Mouse (Mus musculus) retina, embryonic 14.5 days (tissue): ENCODE data around the gene Dedd2.

Experiments
- DNase-seq: peaks from one replicate; pipeline ENCODE4 v3.0.0-alpha.2; 2015; ENCODE audit warnings: low spot score

The Dedd2 gene

DNA sequence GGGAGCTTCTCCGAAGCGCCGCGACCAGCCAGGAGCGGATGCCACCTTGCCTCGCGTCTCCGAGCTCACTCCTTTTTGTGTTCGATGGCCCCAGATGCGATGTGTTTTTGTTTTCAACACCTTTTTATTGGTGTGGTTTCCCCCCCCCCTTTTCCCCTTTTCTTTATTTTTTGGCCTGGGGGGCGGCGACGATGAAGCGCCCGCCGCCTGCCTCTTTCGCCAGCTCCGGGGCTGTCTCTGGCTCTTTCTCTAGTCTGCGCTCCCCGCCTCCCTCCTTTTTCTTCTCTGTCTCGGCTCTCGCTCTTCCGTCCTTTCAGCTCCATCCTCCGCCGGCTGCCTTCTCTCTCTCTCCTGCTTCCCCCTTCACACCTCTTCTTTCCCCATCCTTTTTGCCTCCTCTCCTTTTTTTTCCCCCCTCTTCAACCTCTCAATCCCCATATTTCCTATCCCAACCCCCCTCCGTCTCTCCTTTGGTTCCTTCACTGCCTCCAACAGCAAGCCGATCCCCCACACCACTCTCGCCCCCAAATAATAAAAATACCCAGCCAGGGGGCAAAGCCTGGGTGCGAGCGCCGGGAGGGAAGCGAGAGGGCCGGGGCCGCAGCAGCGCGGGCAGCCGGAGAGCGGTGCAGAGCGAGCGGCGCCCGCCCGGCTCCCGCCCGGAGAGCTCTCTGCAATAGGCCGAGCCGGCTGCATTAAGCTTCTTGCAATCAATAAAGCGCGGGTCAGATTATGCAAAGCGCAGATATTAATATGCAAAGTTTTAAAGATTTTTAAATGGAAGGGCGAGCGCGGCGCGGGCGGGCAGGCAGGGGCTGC, 41.4 kb downstream of the Dedd2 start:
- peak; percentile 48 for DNase-seq

DNA sequence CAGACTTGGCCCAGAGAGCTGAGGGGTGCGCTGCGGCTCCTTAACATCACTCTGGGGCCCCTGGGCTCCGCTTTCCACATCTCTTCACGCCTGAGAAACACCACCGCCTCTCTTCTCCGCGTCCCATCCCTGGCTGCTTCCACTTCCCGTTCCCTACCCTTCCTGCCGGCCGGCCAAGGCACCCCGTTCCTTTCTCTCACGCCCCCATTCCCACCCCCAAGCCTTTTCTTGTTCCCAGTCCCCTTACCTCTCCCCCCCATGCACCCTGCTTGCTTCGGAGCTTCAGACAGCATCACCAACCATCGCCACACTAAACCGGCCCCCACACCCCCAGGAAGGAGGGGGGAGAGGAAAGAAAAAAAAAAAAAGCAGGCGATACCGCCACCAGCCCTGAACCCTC, 42.1 kb downstream of the Dedd2 start:
- DNase-seq = peak; percentile 41

DNA sequence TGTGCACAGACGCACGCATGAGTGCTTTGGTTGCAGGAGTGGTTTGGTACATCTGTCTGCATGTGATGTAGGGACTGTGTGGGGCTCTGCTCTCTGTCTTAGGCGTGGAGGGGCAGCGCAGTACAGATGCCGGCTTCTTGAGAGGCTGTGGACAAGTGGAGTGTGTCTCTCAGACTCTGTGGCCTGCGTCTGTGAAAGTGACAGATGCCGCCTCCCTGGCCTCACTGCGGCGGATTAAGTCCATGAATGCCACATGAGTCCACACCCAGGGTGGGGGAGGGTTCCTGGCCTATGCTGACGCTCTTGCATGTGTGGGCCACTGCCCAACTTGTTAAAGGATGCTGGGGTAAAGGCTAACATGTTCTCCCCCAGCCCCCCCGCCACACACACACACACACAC, 46.1 kb downstream of the Dedd2 start:
- DNase-seq = peak; percentile 74

DNA sequence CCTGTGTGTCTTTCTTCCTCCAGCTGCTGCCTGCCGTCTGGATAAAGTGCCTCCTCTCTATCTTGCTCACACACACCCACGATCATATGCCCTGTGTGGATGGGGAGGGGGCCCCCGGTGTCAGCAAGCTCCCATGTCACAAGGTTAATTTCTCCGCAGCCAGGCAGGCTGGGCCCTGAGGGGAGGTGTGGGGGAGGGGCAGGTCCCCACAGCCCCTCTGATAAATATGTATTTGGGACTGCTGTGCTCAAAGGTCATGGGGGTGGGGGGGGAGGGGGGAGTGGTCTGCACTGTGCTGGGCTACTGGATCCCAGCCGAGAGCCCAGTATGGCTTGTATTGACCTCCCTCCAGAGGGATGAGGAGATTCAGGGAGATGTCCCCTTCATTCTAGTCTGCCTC, 47.7 kb downstream of the Dedd2 start:
- DNase-seq = peak; percentile 49

DNA sequence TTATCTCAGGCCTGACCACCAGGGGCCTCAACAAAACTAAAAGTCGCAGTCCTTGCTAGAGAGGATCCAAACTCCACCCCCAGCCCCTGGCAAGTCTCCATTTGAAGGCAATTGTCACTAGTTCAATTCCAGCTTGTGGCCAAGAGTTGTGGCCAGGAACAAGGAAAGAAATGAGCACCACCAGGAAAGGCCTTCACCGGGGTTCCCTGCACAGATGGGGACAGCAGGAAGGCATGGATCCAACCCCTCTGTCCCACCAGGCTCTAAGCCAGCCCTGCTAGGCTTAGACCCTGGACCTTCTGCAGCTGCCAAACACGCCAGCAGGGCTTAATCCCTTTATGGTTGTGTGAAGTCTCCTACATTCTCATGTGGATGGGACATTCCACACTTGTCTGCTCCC, 49.8 kb downstream of the Dedd2 start:
- DNase-seq = no peak

DNA sequence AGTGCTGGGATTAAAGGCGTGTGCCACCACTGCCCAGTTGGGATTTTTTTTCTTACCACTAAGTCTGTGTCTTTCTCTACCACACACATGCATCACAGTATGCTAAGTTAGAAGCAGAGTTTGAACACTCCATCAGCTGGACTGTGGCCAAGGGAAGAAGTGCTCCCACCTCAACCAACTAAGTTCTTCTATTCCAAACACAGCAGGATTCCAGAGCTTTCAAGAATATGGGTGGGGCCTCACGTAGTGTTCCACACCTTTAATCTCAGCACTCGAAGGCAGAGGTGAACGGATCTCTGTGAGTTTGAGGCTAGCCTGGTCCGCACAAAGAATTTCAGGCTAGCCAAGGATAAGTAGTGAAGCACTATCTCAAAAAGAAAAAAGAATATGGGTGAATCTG, 54.3 kb downstream of the Dedd2 start:
- DNase-seq = no peak

DNA sequence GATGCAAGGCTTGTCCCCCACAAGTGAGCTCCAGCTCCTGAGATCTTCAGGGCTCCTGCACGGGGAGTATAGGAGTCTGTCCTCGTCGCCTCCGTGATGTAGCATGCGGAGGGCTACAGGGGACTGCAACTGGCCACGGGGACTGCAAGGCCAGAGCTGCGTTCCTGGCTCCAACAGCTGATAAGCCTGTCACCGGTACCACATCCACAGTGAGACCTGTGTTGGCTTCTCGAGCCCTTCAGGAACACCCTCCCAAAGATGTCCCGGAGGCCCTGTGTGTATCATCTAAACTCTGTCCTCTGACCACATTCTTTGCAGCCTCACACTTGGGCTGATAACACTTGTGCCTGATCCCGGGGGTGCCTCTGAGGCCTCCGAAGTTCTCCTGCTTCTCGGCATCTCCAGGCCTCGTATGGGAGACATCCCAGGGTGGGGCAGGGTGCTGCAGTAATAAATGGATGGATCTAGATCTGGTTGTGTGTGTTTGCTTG, 64.2 kb downstream of the Dedd2 start:
- no peak for DNase-seq

DNA sequence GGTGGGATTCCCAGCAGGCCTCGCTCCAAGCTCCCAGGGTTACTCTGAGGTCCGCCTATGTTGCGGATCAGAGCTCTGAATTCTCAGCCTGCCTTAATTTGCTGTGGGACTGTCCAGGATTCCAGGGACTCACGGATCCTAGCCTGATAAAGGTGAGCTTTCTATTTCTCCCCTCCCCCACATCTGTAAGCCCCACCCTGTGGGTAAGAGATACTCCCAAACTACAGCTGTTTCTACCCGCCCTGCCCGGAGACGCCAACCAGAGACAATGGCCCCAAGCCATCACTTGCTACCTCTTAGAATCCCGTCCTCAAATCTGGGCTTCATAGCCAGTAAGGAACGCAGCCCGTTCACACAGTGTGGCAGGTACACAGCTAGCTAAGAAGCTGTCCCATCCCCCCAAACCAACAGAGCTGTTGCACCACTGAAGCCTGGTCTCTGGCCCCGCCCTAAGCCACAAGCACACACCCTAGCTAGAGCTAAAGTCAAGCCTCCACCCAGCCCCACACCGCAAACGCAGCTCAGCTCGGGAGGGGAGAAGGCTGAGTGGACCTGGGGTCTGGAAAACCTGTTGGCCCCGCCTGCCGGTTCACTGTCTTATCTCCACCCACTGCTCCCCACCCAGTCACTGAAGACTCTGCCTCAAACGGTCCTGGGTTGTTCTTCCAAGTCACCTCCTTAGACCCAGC, 64.8 kb downstream of the Dedd2 start:
- DNase-seq = no peak

DNA sequence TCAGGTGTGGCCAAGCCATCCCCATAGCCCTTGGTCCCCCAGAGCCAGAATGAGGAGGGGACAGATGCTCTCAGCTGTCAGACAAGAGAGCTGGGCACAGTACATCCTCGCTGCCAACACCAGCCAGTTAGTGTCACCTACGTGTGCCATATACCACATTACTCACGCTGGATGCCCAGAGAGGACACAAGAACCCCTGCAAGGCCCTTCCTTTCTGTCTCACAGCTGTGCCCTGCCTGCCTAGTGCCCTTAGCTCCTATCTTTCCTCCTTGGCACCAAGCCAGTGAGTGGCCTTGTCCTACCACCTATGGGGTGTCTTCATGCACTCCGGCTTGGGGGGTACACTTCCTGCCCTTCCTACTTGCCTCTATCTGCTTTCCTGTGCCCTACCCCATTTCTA, 65.8 kb downstream of the Dedd2 start:
- DNase-seq = no peak

DNA sequence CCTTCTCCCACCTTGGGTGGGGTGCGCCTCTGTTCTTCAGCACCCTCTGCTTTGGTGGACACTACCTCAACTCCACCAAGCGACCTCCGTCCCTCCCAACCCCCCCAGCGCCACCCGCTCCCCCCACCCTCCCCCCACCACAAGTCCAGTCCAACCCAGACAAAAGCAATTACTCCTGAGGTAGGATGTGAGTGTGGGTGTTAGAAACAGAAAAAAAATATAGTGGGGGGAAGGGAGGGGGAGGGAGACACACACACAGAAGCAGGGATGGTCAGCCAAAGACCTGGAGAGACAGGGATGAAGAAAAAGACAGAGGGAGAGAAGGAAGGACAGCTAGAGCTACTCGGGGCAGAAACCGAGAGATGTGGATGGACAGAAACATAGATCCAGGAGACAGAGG, 66.6 kb downstream of the Dedd2 start:
- no peak for DNase-seq

DNA sequence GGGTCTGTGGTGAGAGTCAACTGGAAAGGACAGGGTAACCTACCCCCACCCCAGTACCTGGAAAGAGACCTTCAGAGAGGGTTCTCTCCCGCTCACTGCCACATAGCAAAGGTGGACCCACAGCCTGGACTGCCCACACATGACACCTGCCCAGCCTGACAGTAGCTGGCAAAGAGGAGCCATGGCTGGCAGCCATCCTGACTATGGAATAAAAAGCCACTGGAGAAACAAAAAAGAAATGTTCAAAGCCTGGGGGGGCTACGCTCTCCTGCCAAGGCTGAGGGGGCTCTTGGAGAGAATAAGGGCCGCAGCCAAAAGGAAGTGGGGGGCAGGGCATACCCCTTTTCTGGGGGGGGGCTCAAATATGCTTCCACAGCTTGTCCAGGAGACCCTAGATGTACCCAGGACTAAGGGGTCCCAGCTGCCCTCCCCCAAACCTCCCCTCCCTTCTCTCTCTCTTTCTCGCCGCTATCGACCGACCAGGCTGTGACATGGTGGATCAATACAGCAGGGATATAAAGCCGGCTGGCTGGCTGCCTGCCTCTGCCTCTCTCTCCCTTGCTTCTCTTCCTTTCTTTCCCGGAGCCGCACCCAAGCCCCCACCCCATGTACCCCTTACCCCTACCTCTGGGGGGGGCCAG, 68.4 kb downstream of the Dedd2 start:
- peak; percentile 63 for DNase-seq

DNA sequence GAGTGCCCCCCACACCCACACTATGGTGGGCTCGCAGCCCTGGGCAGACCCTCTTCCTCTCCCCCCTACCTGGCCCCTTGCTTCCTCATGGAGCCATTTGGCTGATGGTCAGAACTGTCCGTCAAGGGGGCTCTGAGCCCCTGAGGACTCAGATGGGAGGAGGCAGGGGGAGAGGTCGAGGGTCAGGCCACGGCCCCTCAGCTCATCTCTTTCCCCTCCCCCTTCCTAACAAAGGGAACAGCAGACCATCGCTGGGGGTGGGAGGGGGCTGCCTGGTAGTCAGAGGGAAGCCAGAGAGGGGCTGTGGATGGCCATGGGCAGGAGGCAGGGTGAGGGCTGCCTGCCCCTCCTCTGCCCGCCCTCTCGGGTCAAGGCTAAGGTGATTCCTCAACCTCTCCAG, 69.4 kb downstream of the Dedd2 start:
- DNase-seq = peak; percentile 87

DNA sequence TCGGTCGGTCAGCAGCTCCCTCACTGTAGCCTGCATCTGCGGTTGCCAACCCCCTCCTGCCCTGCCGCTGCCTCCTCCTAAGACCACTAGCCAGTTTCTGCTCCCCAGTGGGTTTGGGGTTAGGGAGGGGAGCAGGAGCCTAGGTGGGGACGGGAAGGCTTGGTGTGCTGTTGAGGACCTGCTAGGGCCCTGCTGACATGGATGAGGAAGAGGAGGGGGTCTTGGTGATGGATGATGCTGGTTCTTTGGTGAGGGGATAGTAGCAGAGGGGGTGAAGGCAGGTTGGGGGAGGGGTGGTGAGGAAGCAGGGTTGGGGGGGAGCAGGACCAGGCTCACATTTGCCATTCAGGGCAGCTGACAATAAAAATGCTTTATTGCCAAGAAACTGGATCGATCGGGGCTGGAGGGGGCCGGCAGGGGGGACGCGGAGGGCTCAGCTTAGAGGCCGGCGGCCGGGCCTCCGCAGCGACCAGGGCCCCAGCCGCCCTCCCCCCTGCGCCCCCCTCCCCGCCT, 70.2 kb downstream of the Dedd2 start:
- DNase-seq = peak; percentile 73
